Mouse (Mus musculus) heart, adult 2 months (tissue): ENCODE measurements around the gene Aldh1l1. TPM values are rescaled to one million over a fixed set of nuclear protein-coding genes. Genes with fewer than 3 reads are reported as not detected.
A peak's percentile ranks its signal among the peaks of the same experiment; 100 is the strongest.

Experiments used
- DNase-seq, 2 experiments: peaks; one replicate each; pipeline ENCODE4 v3.0.0; 2021
- H3K27ac ChIP-seq: fragments of 200-600 bp; 2 replicates; pipeline ENCODE4 v1.8.1; 2022
- H3K27me3 ChIP-seq: fragments of 200-500 bp; 2 replicates; pipeline ENCODE4 v1.6.1; 2012; ENCODE audit warnings: mild to moderate bottlenecking, low read length, inconsistent platforms, mixed read lengths; ENCODE audit not compliant: control insufficient read depth, insufficient read depth
- H3K36me3 ChIP-seq: fragments of 200-500 bp; 2 replicates; pipeline ENCODE4 v1.6.1; 2012; ENCODE audit warnings: low read length, inconsistent platforms; ENCODE audit not compliant: control insufficient read depth, insufficient read depth
- H3K4me1 ChIP-seq: fragments of 200-500 bp; 2 replicates; pipeline ENCODE4 v1.6.1; 2011; ENCODE audit warnings: low read length; ENCODE audit not compliant: control insufficient read depth, insufficient read depth
- H3K4me3 ChIP-seq: fragments of 200-600 bp; 2 replicates; pipeline ENCODE4 v1.8.1; 2022
- H3K79me2 ChIP-seq: fragments of 200-500 bp; replicated peaks from 2 replicates; pipeline ENCODE4 v1.6.1; 2012; ENCODE audit warnings: mild to moderate bottlenecking, inconsistent platforms, low read length, moderate library complexity, mixed read lengths; ENCODE audit not compliant: control insufficient read depth, insufficient read depth
- H3K9ac ChIP-seq: fragments of 200-500 bp; 2 replicates; pipeline ENCODE4 v1.6.1; 2012; ENCODE audit warnings: low read depth, mild to moderate bottlenecking, control low read depth, inconsistent platforms, low read length, mixed read lengths
- CTCF ChIP-seq: fragments of 200-600 bp; IDR thresholded peaks from 2 replicates; pipeline ENCODE4 v1.8.1; 2022; ENCODE audit warnings: antibody characterized with exemption, mild to moderate bottlenecking, moderate library complexity
- EP300 ChIP-seq: fragments of 200-500 bp; IDR thresholded peaks from 2 replicates; pipeline ENCODE4 v1.6.1; 2011; ENCODE audit warnings: low read depth, low read length, control low read depth; ENCODE audit not compliant: insufficient read depth
- POLR2A ChIP-seq: fragments of 200-500 bp; IDR thresholded peaks from 2 replicates; pipeline ENCODE4 v1.6.1; 2011; ENCODE audit warnings: mild to moderate bottlenecking, low read depth, low read length, control low read depth; ENCODE audit not compliant: insufficient read depth
- WGBS: fragments of 180-500 bp; shearing (Covaris S2); methylation state at CpG from one replicate; pipeline ENCODE4 v1.1.7; 2018; 5-methylcytosine and 5-hydroxymethylcytosine counted together
- intact Hi-C: fragments of 180-260 bp; cut with DNase I; formaldehyde crosslinking; loops from one replicate; pipeline ENCODE4 v1.15.1; 2025
- polyA plus RNA-seq: library from polyadenylated mRNA; depleted of rRNA; stranded (reverse); fragments of >200 nt; gene quantifications from 2 replicates; pipeline ENCODE4 v1.2.3, GENCODE M21; 2012
- total RNA-seq, 2 experiments: library from RNA; stranded (reverse); gene quantifications; 2 replicates each; pipeline ENCODE4 v1.2.3; 2021

Aldh1l1 gene
- total and polyA plus RNA-seq, 3 experiments, result 2.5 to 3.7 (median 3.2) TPM

- H3K27ac ChIP-seq, result no peak overlapping the region
- no peak overlapping the region for H3K9ac ChIP-seq
- H3K4me1 ChIP-seq, result peaks cover 2% of the 10 kb centered on the region; the same call in 1 of the 2 replicates
- DNase-seq, result no peak
- no peaks in the 10 kb centered on the region for H3K27me3 ChIP-seq
- H3K79me2 ChIP-seq, result no peaks in the 10 kb centered on the region
- no peaks in the 10 kb centered on the region for H3K36me3 ChIP-seq
- intact Hi-C loops, result no loop called here
- WGBS, result 66% methylated on average over 6 of the region's 6 CpGs
- TF ChIP-seq EP300 (no peak), CTCF (no peak)
- H3K4me3 ChIP-seq, result no peak overlapping the region
These were observed 112.0 kb downstream of the Aldh1l1 start for GRCm38 (mm10) chr6:90598197-90598596.

DNA sequence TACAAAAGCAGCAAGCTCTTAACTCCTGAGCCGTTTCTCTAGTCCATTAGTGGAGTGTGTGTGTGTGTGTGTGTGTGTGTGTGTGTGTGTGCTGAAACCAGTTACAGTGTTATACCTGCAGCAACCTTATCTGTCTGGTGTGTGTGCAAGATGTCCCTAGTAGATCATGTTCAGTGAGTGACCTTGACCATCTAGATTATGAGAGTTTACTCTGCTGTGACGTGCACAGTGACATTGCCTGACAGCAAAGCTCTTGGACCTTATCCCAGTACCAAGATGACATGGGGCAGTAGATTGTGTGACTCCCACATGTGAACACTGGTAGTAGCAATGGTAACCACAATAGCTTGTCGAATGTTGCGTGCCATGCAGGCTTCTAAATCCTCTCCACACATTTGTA, 114.1 kb downstream of the Aldh1l1 start:
- WGBS, result 61% methylated on average over 4 of the region's 4 CpGs
- TF ChIP-seq EP300, result no peak
- TF ChIP-seq CTCF, result no peak
- no peak for TF ChIP-seq POLR2A
- Histone ChIP-seq H3K79me2 (no peaks in the 10 kb centered on the region), H3K4me1 (peaks cover 4% of the 10 kb centered on the region; the same call in 1 of the 2 replicates), H3K27ac (no peak overlapping the region), H3K36me3 (no peaks in the 10 kb centered on the region), H3K9ac (no peak overlapping the region), H3K4me3 (no peak overlapping the region), H3K27me3 (no peaks in the 10 kb centered on the region)
- intact Hi-C loops, result no loop called here
- no peak for DNase-seq

DNA sequence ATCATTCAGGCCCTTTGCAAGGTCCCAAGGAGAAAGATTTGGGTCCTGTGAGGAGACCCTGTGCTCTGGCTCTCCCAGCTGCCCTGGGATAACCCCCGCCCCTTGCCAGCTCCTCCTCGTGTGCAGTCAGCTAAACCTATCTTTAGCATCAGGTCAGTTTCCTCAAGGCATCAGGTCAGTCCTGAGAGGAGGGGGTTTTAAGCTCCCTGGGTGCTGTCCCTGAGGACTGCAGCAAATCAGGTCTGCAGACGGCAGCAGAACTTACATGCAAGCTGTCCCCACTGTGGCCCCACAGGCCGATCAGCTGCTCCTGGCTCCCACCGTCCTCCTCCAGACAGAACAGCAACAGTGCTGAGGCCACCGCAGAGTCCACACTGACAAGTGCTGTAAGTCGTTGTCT, 115.5 kb downstream of the Aldh1l1 start:
- Histone ChIP-seq H3K4me1 (peaks cover 6% of the 10 kb centered on the region), H3K4me3 (no peak overlapping the region), H3K27ac (no peak overlapping the region), H3K36me3 (no peaks in the 10 kb centered on the region), H3K27me3 (no peaks in the 10 kb centered on the region), H3K9ac (no peak overlapping the region), H3K79me2 (no peaks in the 10 kb centered on the region)
- intact Hi-C loops, result no loop called here
- no peak for DNase-seq
- TF ChIP-seq CTCF (no peak), EP300 (no peak), POLR2A (no peak)
- WGBS, result 44% methylated on average over 7 of the region's 7 CpGs

GRCm38 (mm10) chr6:90602304-90602703, 116.1 kb downstream of the Aldh1l1 start:
- Histone ChIP-seq H3K9ac (no peak overlapping the region), H3K4me3 (no peak overlapping the region), H3K27me3 (no peaks in the 10 kb centered on the region), H3K4me1 (peaks cover 8% of the 10 kb centered on the region), H3K36me3 (no peaks in the 10 kb centered on the region), H3K27ac (no peak overlapping the region), H3K79me2 (no peaks in the 10 kb centered on the region)
- 94% methylated on average over 3 of the region's 3 CpGs for WGBS
- TF ChIP-seq CTCF, result no peak
- TF ChIP-seq EP300, result no peak
- no peak for TF ChIP-seq POLR2A
- intact Hi-C loops, result no loop called here
- no peak for DNase-seq

GRCm38 (mm10) chr6:90603126-90603525, 116.9 kb downstream of the Aldh1l1 start:
- no peak for DNase-seq
- no peak overlapping the region for H3K4me3 ChIP-seq
- WGBS, result 64% methylated on average over 7 of the region's 7 CpGs
- H3K4me1 ChIP-seq, result peaks cover 8% of the 10 kb centered on the region
- no peaks in the 10 kb centered on the region for H3K36me3 ChIP-seq
- no peak for TF ChIP-seq CTCF
- TF ChIP-seq POLR2A, result no peak
- TF ChIP-seq EP300, result no peak
- H3K79me2 ChIP-seq, result no peaks in the 10 kb centered on the region
- no peak overlapping the region for H3K27ac ChIP-seq
- no peaks in the 10 kb centered on the region for H3K27me3 ChIP-seq
- H3K9ac ChIP-seq, result no peak overlapping the region
- intact Hi-C loops, result no loop called here

DNA sequence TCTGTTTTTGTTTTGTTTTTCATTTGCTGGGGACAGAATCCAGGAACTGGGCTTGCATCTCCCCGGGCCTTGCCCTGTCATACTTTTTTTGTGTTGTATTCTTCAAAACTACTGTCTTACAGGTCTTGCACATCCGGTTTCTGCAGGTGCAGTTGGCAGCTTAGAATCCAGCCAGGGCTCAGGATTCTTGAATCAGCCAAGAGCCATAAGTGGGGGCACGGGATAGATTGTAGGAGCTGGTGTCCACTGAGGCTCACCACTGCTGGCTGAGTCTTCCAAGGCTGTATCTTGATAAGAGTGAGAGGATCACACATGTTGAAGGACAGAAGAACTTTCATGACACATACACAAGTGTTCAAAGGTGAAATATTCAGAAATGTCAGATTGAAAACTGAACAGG, 117.9 kb downstream of the Aldh1l1 start:
- no peaks in the 10 kb centered on the region for H3K79me2 ChIP-seq
- intact Hi-C loops, result no loop called here
- H3K27ac ChIP-seq, result no peak overlapping the region; the same call in 1 of the 2 replicates
- H3K4me3 ChIP-seq, result peak overlapping the region; percentile 85
- H3K27me3 ChIP-seq, result no peaks in the 10 kb centered on the region
- TF ChIP-seq POLR2A, result no peak
- no peak for TF ChIP-seq EP300
- no peak for TF ChIP-seq CTCF
- H3K9ac ChIP-seq, result no peak overlapping the region
- WGBS, result 65% methylated on average over 3 of the region's 3 CpGs
- H3K4me1 ChIP-seq, result peaks cover 8% of the 10 kb centered on the region
- DNase-seq, result no peak
- no peaks in the 10 kb centered on the region for H3K36me3 ChIP-seq
